Mouse (Mus musculus) ovary, postnatal 36 days (tissue): ENCODE results near the gene Mrps36.
"Not testable (repeated sequence)": the region's sequence is repeated elsewhere in the genome, so short reads cannot be mapped to it uniquely, and the experiment has no call there.

ENCODE experiments used
- DNase-seq: peaks from one replicate; pipeline ENCODE4 v3.0.0; 2022; ENCODE audit warnings: low spot score, mixed read lengths

Gene Mrps36

GRCm38 (mm10) chr13:100731462-100732046 is 12.9 kb downstream of the Mrps36 start:
- DNase-seq: not testable (repeated sequence)

GRCm38 (mm10) chr13:100730861-100731176 is 13.6 kb downstream of the Mrps36 start, which contains the start of gene Cdk7:
Gene Cdk7 (minus strand): TSS chr13:100730939.
- DNase-seq: peak; percentile 92

- DNase-seq: peak; percentile 10
Observed at GRCm38 (mm10) chr13:100730153-100730860, 14.2 kb downstream of the Mrps36 start.

GRCm38 (mm10) chr13:100728530-100728929 is 15.9 kb downstream of the Mrps36 start:
- not testable (repeated sequence) for DNase-seq

- DNase-seq: no peak
Observed at GRCm38 (mm10) chr13:100728086-100728485, 16.4 kb downstream of the Mrps36 start.

- no peak for DNase-seq
Observed at GRCm38 (mm10) chr13:100725194-100725593, 19.3 kb downstream of the Mrps36 start.

GRCm38 (mm10) chr13:100724051-100724754 is 20.3 kb downstream of the Mrps36 start:
- DNase-seq: peak; percentile 25

- DNase-seq: no peak
Observed at GRCm38 (mm10) chr13:100721656-100722055, 22.8 kb downstream of the Mrps36 start.

- DNase-seq: no peak
Observed at GRCm38 (mm10) chr13:100715467-100715866, 29.0 kb downstream of the Mrps36 start.

- no peak for DNase-seq
Observed at GRCm38 (mm10) chr13:100706206-100706605, 38.3 kb downstream of the Mrps36 start.

GRCm38 (mm10) chr13:100703468-100703867 is 41.0 kb downstream of the Mrps36 start:
- no peak for DNase-seq

- no peak for DNase-seq
Observed at GRCm38 (mm10) chr13:100698866-100699265, 45.6 kb downstream of the Mrps36 start.

- no peak for DNase-seq
Observed at GRCm38 (mm10) chr13:100697541-100697940, 46.9 kb downstream of the Mrps36 start.

GRCm38 (mm10) chr13:100687513-100687912 is 56.9 kb downstream of the Mrps36 start:
- no peak for DNase-seq
